Mouse (Mus musculus) heart, postnatal 0 days (tissue): ENCODE measurements at regions not wholly inside any gene's neighbourhood (a gene's known extent, or its start where the extent isn't known, plus 50 kb on each side); places are given as distances from the start of the nearest gene placed in this dataset.

Source experiments
- ATAC-seq: fragments of 200-750 bp; cut with Nextera tagmentation; 2 replicates; pipeline ENCODE4 v1.8.0; 2017; ENCODE audit warnings: low read depth, moderate number of reproducible peaks, moderate library complexity; ENCODE audit not compliant: insufficient read depth
- DNase-seq: peaks from one replicate; pipeline ENCODE4 v3.0.0-alpha.2; 2016; ENCODE audit warnings: low spot score
- H3K27ac ChIP-seq: fragments of 300-500 bp; sonication (generic); 2 replicates; pipeline ENCODE4 v1.5.1; 2014; ENCODE audit warnings: low read depth, mild to moderate bottlenecking
- H3K27me3 ChIP-seq: fragments of 300-500 bp; sonication (generic); 2 replicates; pipeline ENCODE4 v1.6.1; 2014; ENCODE audit warnings: low read length, mixed read lengths; ENCODE audit not compliant: control insufficient read depth, insufficient read depth
- H3K36me3 ChIP-seq: fragments of 300-500 bp; sonication (generic); replicated peaks from 2 replicates; pipeline ENCODE4 v1.6.1; 2014; ENCODE audit warnings: low read length, mixed read lengths; ENCODE audit not compliant: control insufficient read depth, insufficient read depth
- H3K4me1 ChIP-seq: fragments of 300-500 bp; sonication (generic); 2 replicates; pipeline ENCODE4 v1.6.1; 2014; ENCODE audit warnings: antibody characterized with exemption; ENCODE audit not compliant: control insufficient read depth, insufficient read depth
- H3K4me2 ChIP-seq: fragments of 300-500 bp; sonication (generic); 2 replicates; pipeline ENCODE4 v1.6.1; 2014; ENCODE audit warnings: low read depth, mild to moderate bottlenecking, low read length, moderate library complexity
- H3K4me3 ChIP-seq: fragments of 300-500 bp; sonication (generic); 2 replicates; pipeline ENCODE4 v1.5.1; 2014; ENCODE audit warnings: low read depth, low read length
- H3K9ac ChIP-seq: fragments of 300-500 bp; sonication (generic); replicated peaks from 2 replicates; pipeline ENCODE4 v1.6.1; 2014; ENCODE audit warnings: low read depth, low read length, mixed read lengths
- H3K9me3 ChIP-seq: fragments of 300-500 bp; sonication (generic); replicated peaks from 2 replicates; pipeline ENCODE4 v1.6.1; 2016; ENCODE audit warnings: low read length; ENCODE audit not compliant: control insufficient read depth
- CTCF ChIP-seq: IDR thresholded peaks from 2 replicates; pipeline ENCODE4 v1.5.1; 2016; ENCODE audit warnings: antibody characterized with exemption, control low read depth, low read depth
- EP300 ChIP-seq: IDR thresholded peaks from 2 replicates; pipeline ENCODE4 v1.6.1; 2016; ENCODE audit warnings: antibody characterized with exemption, low read depth
- WGBS: fragments of 180-500 bp; shearing (Covaris S2); extraction: QIAGEN DNeasy Blood & Tissue Kit; methylation state at CpG from one replicate; pipeline ENCODE4 v1.1.7; 2014; 5-methylcytosine and 5-hydroxymethylcytosine counted together

DNA sequence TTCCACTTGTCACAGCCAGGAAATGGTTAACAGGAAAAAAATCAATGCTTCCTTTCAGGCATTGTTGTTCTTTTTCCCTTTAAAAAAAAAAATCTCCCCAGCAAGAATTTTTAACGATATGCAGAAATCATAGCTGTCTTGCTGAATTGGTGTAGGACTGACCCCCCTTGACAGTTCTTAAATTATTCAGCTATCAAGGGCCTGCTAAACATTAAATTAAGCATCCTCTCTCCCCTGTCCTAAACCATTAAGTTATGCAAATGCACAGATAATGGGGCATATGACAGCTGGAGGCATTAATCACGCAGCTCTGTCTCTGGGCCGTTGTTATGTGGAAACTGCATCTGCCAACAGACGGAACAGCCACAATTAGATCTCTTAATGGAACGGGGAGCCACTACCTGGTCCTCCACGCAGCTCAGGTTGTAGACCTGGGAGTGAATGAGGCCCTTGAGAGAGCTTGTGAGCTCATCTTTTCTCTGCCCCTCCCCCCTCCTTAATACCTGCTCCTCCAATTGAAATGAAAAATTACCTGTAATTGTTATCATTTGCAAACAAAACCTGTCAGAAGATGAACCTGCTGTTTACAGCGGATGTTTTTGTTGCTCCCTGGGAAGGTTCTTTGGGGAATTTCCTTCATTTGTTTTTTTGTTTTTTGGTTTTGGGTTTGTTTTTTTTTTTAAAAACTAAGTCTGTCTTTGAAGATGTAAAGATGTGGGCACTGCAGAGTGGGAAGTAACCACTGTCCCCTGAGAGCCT lies 110.0 kb downstream of the Psat1 start:
- ATAC-seq, result no peak
- no peak overlapping the region for H3K4me3 ChIP-seq
- no peak overlapping the region for H3K27ac ChIP-seq
- H3K9me3 ChIP-seq, result no peaks in the 10 kb centered on the region
- DNase-seq, result no peak
- TF ChIP-seq CTCF, result no peak
- TF ChIP-seq EP300, result no peak
- no peak overlapping the region for H3K9ac ChIP-seq
- peak overlapping the region; percentile 11; the same call in 1 of the 2 replicates for H3K4me2 ChIP-seq
- no peaks in the 10 kb centered on the region for H3K36me3 ChIP-seq
- H3K27me3 ChIP-seq, result no peaks in the 10 kb centered on the region
- H3K4me1 ChIP-seq, result peaks cover 16% of the 10 kb centered on the region
- WGBS, result 20% methylated on average over 7 of the region's 7 CpGs

- Histone ChIP-seq H3K9me3 (no peaks in the 10 kb centered on the region), H3K27me3 (no peaks in the 10 kb centered on the region), H3K4me2 (peak overlapping the region; percentile 11; the same call in 1 of the 2 replicates), H3K4me1 (peaks cover 16% of the 10 kb centered on the region), H3K27ac (no peak overlapping the region), H3K4me3 (no peak overlapping the region), H3K36me3 (no peaks in the 10 kb centered on the region), H3K9ac (no peak overlapping the region)
- WGBS, result 51% methylated on average over 7 of the region's 7 CpGs
- DNase-seq (no peak), ATAC-seq (no peak)
- TF ChIP-seq EP300, result no peak
- no peak for TF ChIP-seq CTCF
Measured at GRCm38 (mm10) chr19:15836201-15836955, 110.8 kb downstream of the Psat1 start.

DNA sequence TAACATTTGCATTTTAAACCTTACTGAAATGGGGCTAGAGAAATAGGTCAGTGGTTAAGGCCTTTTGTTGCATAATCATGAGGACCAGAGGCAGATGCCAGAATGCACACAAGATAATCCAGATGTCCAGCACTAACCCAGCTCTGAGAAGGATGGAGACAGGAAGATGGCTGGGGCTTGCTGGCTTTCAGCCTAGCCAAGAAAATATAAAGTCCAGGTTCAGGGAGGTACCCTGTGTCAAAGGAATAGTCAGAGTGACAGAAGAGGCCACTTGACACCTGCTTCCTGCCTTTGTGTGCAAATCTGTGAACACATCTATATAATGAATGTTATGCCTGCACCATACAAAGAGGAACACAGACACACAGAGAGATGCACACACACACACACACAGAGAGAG lies 116.8 kb downstream of the Psat1 start:
- H3K4me3 ChIP-seq, result no peak overlapping the region
- TF ChIP-seq EP300 (peak; percentile 27; the same call in 1 of the 2 replicates), CTCF (no peak)
- H3K9me3 ChIP-seq, result no peaks in the 10 kb centered on the region
- no peaks in the 10 kb centered on the region for H3K27me3 ChIP-seq
- H3K27ac ChIP-seq, result no peak overlapping the region
- no peaks in the 10 kb centered on the region for H3K4me1 ChIP-seq
- DNase-seq (no peak), ATAC-seq (peak; percentile 33; the same call in 1 of the 2 replicates)
- H3K36me3 ChIP-seq, result no peaks in the 10 kb centered on the region
- no peak overlapping the region for H3K4me2 ChIP-seq
- no peak overlapping the region for H3K9ac ChIP-seq

GRCm38 (mm10) chr19:15829158-15829557 lies 118.0 kb downstream of the Psat1 start:
- Histone ChIP-seq H3K27me3 (no peaks in the 10 kb centered on the region), H3K4me2 (no peak overlapping the region), H3K9ac (no peak overlapping the region), H3K9me3 (no peaks in the 10 kb centered on the region), H3K4me1 (no peaks in the 10 kb centered on the region), H3K27ac (no peak overlapping the region), H3K36me3 (no peaks in the 10 kb centered on the region), H3K4me3 (no peak overlapping the region)
- no peak for DNase-seq
- TF ChIP-seq CTCF (no peak), EP300 (no peak)
- no peak for ATAC-seq
- WGBS, result 52% methylated on average over 5 of the region's 5 CpGs

- Histone ChIP-seq H3K9ac (no peak overlapping the region), H3K4me1 (no peaks in the 10 kb centered on the region), H3K27me3 (no peaks in the 10 kb centered on the region), H3K27ac (no peak overlapping the region), H3K9me3 (no peaks in the 10 kb centered on the region), H3K4me3 (no peak overlapping the region), H3K36me3 (no peaks in the 10 kb centered on the region), H3K4me2 (no peak overlapping the region)
- TF ChIP-seq CTCF (no peak), EP300 (no peak)
- 79% methylated on average over 10 of the region's 10 CpGs for WGBS
- ATAC-seq (no peak), DNase-seq (no peak)
Measured at GRCm38 (mm10) chr19:15827990-15828705, 119.0 kb downstream of the Psat1 start.
